Mouse (Mus musculus) cortical plate, adult 2 months (tissue): ENCODE measurements around the gene Chchd1.

Experiments used
- CTCF ChIP-seq: fragments of 200-500 bp; IDR thresholded peaks from 2 replicates; pipeline ENCODE4 v1.5.1; 2011; ENCODE audit warnings: mild to moderate bottlenecking, control low read depth, low read length; ENCODE audit not compliant: insufficient read depth; ENCODE audit errors: extremely low read depth
- POLR2A ChIP-seq: fragments of 200-500 bp; IDR thresholded peaks from 2 replicates; pipeline ENCODE4 v1.6.1; 2011; ENCODE audit warnings: mild to moderate bottlenecking, low read length, control low read depth; ENCODE audit not compliant: insufficient read depth; ENCODE audit errors: extremely low read depth

DNA sequence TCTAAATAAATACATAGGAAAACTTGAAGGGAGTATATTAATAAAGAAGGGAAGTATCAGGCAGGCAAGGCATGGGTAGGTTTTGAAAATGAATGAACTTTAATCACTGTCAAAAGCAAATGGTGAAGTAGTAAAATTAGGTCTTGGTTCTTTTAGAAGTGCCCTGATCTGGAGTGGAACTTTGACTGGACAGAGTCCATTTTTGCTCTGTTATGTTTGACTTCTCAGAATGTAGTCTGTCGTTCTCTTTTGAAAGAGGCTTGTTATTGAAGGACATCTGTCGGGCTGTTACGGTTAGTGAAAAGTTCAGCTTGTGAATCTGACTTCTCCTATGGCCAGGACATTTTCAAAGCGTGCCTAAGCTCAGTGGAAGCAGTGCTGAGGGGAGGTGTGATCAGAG lies 24.9 kb upstream of the Chchd1 start:
- TF ChIP-seq CTCF = no peak
- no peak for TF ChIP-seq POLR2A
